Mouse (Mus musculus): Measurements from ENCODE around the gene Tmem167b. TPM values are rescaled to one million over a fixed set of nuclear protein-coding genes. Genes with fewer than 3 reads are reported as not detected.

Tmem167b gene
- polyA plus RNA-seq, 1 experiment from 2014 or later, result 34.9 TPM

- no peak overlapping the region for H3K27ac ChIP-seq
- H3K4me1 ChIP-seq, result peaks cover 15% of the 10 kb centered on the region
- DNase-seq (ENCODE audit: low spot score), result no peak
- WGBS, result 67% methylated on average over 15 of the region's 15 CpGs
- no peaks in the 10 kb centered on the region for H3K9me3 ChIP-seq (replicated peaks)
- no peaks in the 10 kb centered on the region for H3K27me3 ChIP-seq (ENCODE audit: low read depth, poor library complexity, severe bottlenecking)
- H3K36me3 ChIP-seq, result no peaks in the 10 kb centered on the region
- H3K4me3 ChIP-seq, result no peak overlapping the region
Measured at GRCm38 (mm10) chr3:108567990-108568877, 6.0 kb upstream of the Tmem167b start.

- DNase-seq (ENCODE audit: low spot score), result peak; percentile 80
- Histone ChIP-seq H3K27me3 (ENCODE audit: low read depth, poor library complexity, severe bottlenecking) (no peaks in the 10 kb centered on the region), H3K4me1 (peaks cover 24% of the 10 kb centered on the region), H3K4me3 (peak overlapping the region; percentile 90), H3K36me3 (peaks cover 21% of the 10 kb centered on the region), H3K9me3 (replicated peaks) (no peaks in the 10 kb centered on the region), H3K27ac (peak overlapping the region; percentile 90)
- whole genome bisulfite sequencing, result 12% methylated on average over 4 of the region's 4 CpGs
Measured at GRCm38 (mm10) chr3:108563309-108563708, 1.0 kb upstream of the Tmem167b start.

GRCm38 (mm10) chr3:108562777-108563271 lies 558 bp upstream of the Tmem167b start:
- H3K27me3 ChIP-seq (ENCODE audit: low read depth, poor library complexity, severe bottlenecking), result no peaks in the 10 kb centered on the region
- H3K9me3 ChIP-seq (replicated peaks), result no peaks in the 10 kb centered on the region
- peak overlapping the region; percentile 90 for H3K27ac ChIP-seq
- 18% methylated on average over 15 of the region's 15 CpGs for WGBS
- peak; percentile 46 for DNase-seq (ENCODE audit: low spot score)
- H3K36me3 ChIP-seq, result peaks cover 26% of the 10 kb centered on the region
- H3K4me3 ChIP-seq, result peak overlapping the region; percentile 90
- H3K4me1 ChIP-seq, result peaks cover 24% of the 10 kb centered on the region

GRCm38 (mm10) chr3:108557888-108558287 lies 4.4 kb downstream of the Tmem167b start:
- WGBS, result 92% methylated on average over 4 of the region's 4 CpGs
- H3K27me3 ChIP-seq (ENCODE audit: low read depth, poor library complexity, severe bottlenecking), result no peaks in the 10 kb centered on the region
- H3K27ac ChIP-seq, result no peak overlapping the region
- H3K4me3 ChIP-seq, result no peak overlapping the region
- no peaks in the 10 kb centered on the region for H3K9me3 ChIP-seq (replicated peaks)
- no peak for DNase-seq (ENCODE audit: low spot score)
- peaks cover 37% of the 10 kb centered on the region for H3K36me3 ChIP-seq
- H3K4me1 ChIP-seq, result peaks cover 25% of the 10 kb centered on the region

- Histone ChIP-seq H3K9me3 (replicated peaks) (no peaks in the 10 kb centered on the region), H3K4me3 (peak overlapping the region; percentile 91), H3K27ac (peak overlapping the region; percentile 97), H3K4me1 (peaks cover 7% of the 10 kb centered on the region; the same call in 1 of the 2 replicates), H3K36me3 (peaks cover 30% of the 10 kb centered on the region), H3K27me3 (ENCODE audit: low read depth, poor library complexity, severe bottlenecking) (no peaks in the 10 kb centered on the region)
- peak; percentile 92 for DNase-seq (ENCODE audit: low spot score)
- WGBS, result 18% methylated on average over 22 of the region's 22 CpGs
Measured at GRCm38 (mm10) chr3:108554587-108555312, 7.5 kb downstream of the Tmem167b start.

GRCm38 (mm10) chr3:108554111-108554561 lies 8.1 kb downstream of the Tmem167b start:
- no peak for DNase-seq (ENCODE audit: low spot score)
- Histone ChIP-seq H3K9me3 (replicated peaks) (no peaks in the 10 kb centered on the region), H3K36me3 (peaks cover 24% of the 10 kb centered on the region), H3K4me1 (peaks cover 7% of the 10 kb centered on the region; the same call in 1 of the 2 replicates), H3K4me3 (peak overlapping the region; percentile 91), H3K27me3 (ENCODE audit: low read depth, poor library complexity, severe bottlenecking) (no peaks in the 10 kb centered on the region), H3K27ac (peak overlapping the region; percentile 97)
- WGBS, result under 1% methylated on average over 42 of the region's 42 CpGs

- Histone ChIP-seq H3K9me3 (replicated peaks) (no peaks in the 10 kb centered on the region), H3K27ac (no peak overlapping the region), H3K36me3 (no peaks in the 10 kb centered on the region), H3K27me3 (ENCODE audit: low read depth, poor library complexity, severe bottlenecking) (peaks cover 14% of the 10 kb centered on the region; the same call in 1 of the 2 replicates), H3K4me3 (no peak overlapping the region), H3K4me1 (0 out of 2 replicates have a peak, but pooled peaks cover 4% of the 10 kb centered on the region)
- 86% methylated on average over 11 of the region's 11 CpGs for WGBS
- no peak for DNase-seq (ENCODE audit: low spot score)
Measured at GRCm38 (mm10) chr3:108542299-108542698, 20.0 kb downstream of the Tmem167b start.

- Histone ChIP-seq H3K27me3 (ENCODE audit: low read depth, poor library complexity, severe bottlenecking) (peaks cover 49% of the 10 kb centered on the region), H3K4me1 (peaks cover 11% of the 10 kb centered on the region), H3K9me3 (replicated peaks) (no peaks in the 10 kb centered on the region), H3K36me3 (no peaks in the 10 kb centered on the region), H3K4me3 (peak overlapping the region; percentile 36), H3K27ac (no peak overlapping the region)
- 9% methylated on average over 17 of the region's 17 CpGs for WGBS
- peak; percentile 85 for DNase-seq (ENCODE audit: low spot score)
Measured at GRCm38 (mm10) chr3:108537303-108537702, 25.0 kb downstream of the Tmem167b start.

GRCm38 (mm10) chr3:108536517-108537260 lies 25.6 kb downstream of the Tmem167b start, which contains the start of gene 5330417C22Rik:
5330417C22Rik (minus strand) TSS chr3:108536536.
- WGBS, result 2% methylated on average over 35 of the region's 35 CpGs
- peak; percentile 65 for DNase-seq (ENCODE audit: low spot score)
- Histone ChIP-seq H3K9me3 (replicated peaks) (no peaks in the 10 kb centered on the region), H3K27me3 (ENCODE audit: low read depth, poor library complexity, severe bottlenecking) (peaks cover 49% of the 10 kb centered on the region), H3K4me3 (peak within 1 kb of the TSS; percentile 54), H3K4me1 (peaks cover 11% of the 10 kb centered on the region), H3K27ac (no peak within 1 kb of the TSS), H3K36me3 (no peaks in the 10 kb centered on the region)

GRCm38 (mm10) chr3:108535896-108536516 lies 26.3 kb downstream of the Tmem167b start:
- peaks cover 11% of the 10 kb centered on the region for H3K4me1 ChIP-seq
- H3K36me3 ChIP-seq, result no peaks in the 10 kb centered on the region
- no peaks in the 10 kb centered on the region for H3K9me3 ChIP-seq (replicated peaks)
- no peak overlapping the region for H3K27ac ChIP-seq
- WGBS, result 8% methylated on average over 15 of the region's 15 CpGs
- no peak for DNase-seq (ENCODE audit: low spot score)
- peak overlapping the region; percentile 54 for H3K4me3 ChIP-seq
- H3K27me3 ChIP-seq (ENCODE audit: low read depth, poor library complexity, severe bottlenecking), result peaks cover 49% of the 10 kb centered on the region

GRCm38 (mm10) chr3:108533951-108534350 lies 28.3 kb downstream of the Tmem167b start, which contains the start of gene 1700013F07Rik:
1700013F07Rik (plus strand) TSS chr3:108534150.
- Histone ChIP-seq H3K4me3 (no peak within 1 kb of the TSS), H3K27me3 (ENCODE audit: low read depth, poor library complexity, severe bottlenecking) (peaks cover 49% of the 10 kb centered on the region), H3K4me1 (peaks cover 11% of the 10 kb centered on the region), H3K27ac (no peak within 1 kb of the TSS), H3K9me3 (replicated peaks) (no peaks in the 10 kb centered on the region), H3K36me3 (no peaks in the 10 kb centered on the region)
- WGBS, result 92% methylated on average over 6 of the region's 6 CpGs
- no peak for DNase-seq (ENCODE audit: low spot score)

Data from limb, embryonic 10.5 days (tissue).